Mouse (Mus musculus) stomach, embryonic 16.5 days (tissue): ENCODE results near the gene Dcaf5. TPM values are rescaled to one million over a fixed set of nuclear protein-coding genes. Genes with fewer than 3 reads are reported as not detected.

Experiments used
- ATAC-seq: fragments of 200-750 bp; cut with Nextera tagmentation; 2 replicates; pipeline ENCODE4 v1.8.0; 2017; ENCODE audit warnings: moderate number of reproducible peaks, moderate TSS enrichment; ENCODE audit not compliant: insufficient read depth, low FRiP score
- H3K27ac ChIP-seq: fragments of 300-500 bp; sonication (generic); 2 replicates; pipeline ENCODE4 v1.5.1; 2014; ENCODE audit warnings: low read length
- H3K27me3 ChIP-seq: fragments of 300-500 bp; sonication (generic); 2 replicates; pipeline ENCODE4 v1.6.1; 2014; ENCODE audit warnings: low read length, control low read depth, mixed read lengths; ENCODE audit not compliant: control insufficient read depth, insufficient read depth
- H3K36me3 ChIP-seq: fragments of 300-500 bp; sonication (generic); 2 replicates; pipeline ENCODE4 v1.6.1; 2014; ENCODE audit warnings: low read length; ENCODE audit not compliant: control insufficient read depth, insufficient read depth
- H3K4me1 ChIP-seq: fragments of 300-500 bp; sonication (generic); 2 replicates; pipeline ENCODE4 v1.6.1; 2014; ENCODE audit warnings: low read length, control low read depth, mixed read lengths; ENCODE audit not compliant: control insufficient read depth, insufficient read depth
- H3K4me2 ChIP-seq: fragments of 300-500 bp; sonication (generic); 2 replicates; pipeline ENCODE4 v1.6.1; 2014; ENCODE audit warnings: low read depth, low read length, mixed read lengths
- H3K4me3 ChIP-seq: fragments of 300-500 bp; sonication (generic); replicated peaks from 2 replicates; pipeline ENCODE4 v1.5.1; 2014; ENCODE audit warnings: mild to moderate bottlenecking, low read length
- H3K9ac ChIP-seq: fragments of 300-500 bp; sonication (generic); 2 replicates; pipeline ENCODE4 v1.6.1; 2014; ENCODE audit warnings: low read length
- H3K9me3 ChIP-seq: fragments of 300-500 bp; sonication (generic); replicated peaks from 2 replicates; pipeline ENCODE4 v1.6.1; 2016; ENCODE audit warnings: low read length, control low read depth; ENCODE audit not compliant: control insufficient read depth
- WGBS: fragments of 180-500 bp; shearing (Covaris S2); extraction: QIAGEN DNeasy Blood & Tissue Kit; methylation state at CpG from one replicate; pipeline ENCODE4 v1.1.7; 2014; 5-methylcytosine and 5-hydroxymethylcytosine counted together
- polyA plus RNA-seq: library from polyadenylated mRNA; unstranded; fragments of >200 nt; fragmentation: Nextera tagmentation; extraction: Ambion mirVana; gene quantifications from 2 replicates; pipeline ENCODE4 v1.2.1, GENCODE M21; 2015

Dcaf5 gene
- polyA plus RNA-seq, 1 experiment from 2014 or later: 12.5 TPM

DNA sequence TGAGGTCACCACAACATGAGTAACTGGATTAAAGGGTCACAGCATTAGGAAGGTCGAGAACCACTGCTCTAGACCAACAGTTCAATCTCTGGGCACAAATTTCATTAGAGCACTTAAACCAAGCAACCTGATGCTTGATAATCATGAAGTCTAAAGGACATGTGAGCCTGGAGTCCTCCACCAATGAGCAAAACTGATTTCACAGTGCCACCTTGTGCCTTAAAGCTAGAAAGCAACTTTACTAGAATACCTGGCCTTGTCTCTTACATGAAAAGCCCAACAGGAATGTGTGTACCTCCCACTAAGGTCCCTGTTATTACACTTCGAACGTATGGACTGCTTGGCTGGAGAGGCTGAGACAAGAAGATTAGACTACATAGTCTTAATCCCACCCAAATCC lies 47.0 kb downstream of the Dcaf5 start:
- Histone ChIP-seq H3K9me3 (no peaks in the 10 kb centered on the region), H3K36me3 (no peaks in the 10 kb centered on the region; the same call in 1 of the 2 replicates), H3K9ac (no peak overlapping the region), H3K27ac (no peak overlapping the region), H3K4me3 (no peak overlapping the region), H3K4me2 (no peak overlapping the region), H3K4me1 (no peaks in the 10 kb centered on the region), H3K27me3 (no peaks in the 10 kb centered on the region)
- no peak for ATAC-seq
- 46% methylated on average over 3 of the region's 3 CpGs for WGBS

DNA sequence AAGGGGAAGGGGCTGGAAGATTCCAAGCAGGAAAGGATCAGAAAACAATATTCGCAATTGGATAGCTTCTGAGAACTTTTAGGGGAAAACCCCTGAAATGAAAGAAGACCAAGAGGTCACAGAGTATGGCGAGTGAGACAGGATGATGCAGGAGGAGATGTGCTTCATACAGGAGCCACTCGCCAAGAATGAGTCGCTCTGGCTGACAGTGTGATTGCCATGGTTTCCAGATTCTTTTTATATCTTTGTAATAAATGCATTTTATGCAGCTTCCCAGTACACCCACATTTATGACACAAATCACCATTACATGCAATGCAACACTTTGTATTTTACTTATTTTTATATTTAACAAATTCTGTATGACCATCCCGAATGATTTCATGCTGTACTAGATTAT lies 49.1 kb downstream of the Dcaf5 start:
- H3K4me2 ChIP-seq: no peak overlapping the region
- H3K9me3 ChIP-seq: no peaks in the 10 kb centered on the region
- H3K9ac ChIP-seq: no peak overlapping the region
- no peak overlapping the region for H3K27ac ChIP-seq
- no peaks in the 10 kb centered on the region; the same call in 1 of the 2 replicates for H3K36me3 ChIP-seq
- 90% methylated on average over 5 of the region's 5 CpGs for WGBS
- no peaks in the 10 kb centered on the region for H3K4me1 ChIP-seq
- ATAC-seq: no peak
- H3K4me3 ChIP-seq: no peak overlapping the region
- H3K27me3 ChIP-seq: no peaks in the 10 kb centered on the region

DNA sequence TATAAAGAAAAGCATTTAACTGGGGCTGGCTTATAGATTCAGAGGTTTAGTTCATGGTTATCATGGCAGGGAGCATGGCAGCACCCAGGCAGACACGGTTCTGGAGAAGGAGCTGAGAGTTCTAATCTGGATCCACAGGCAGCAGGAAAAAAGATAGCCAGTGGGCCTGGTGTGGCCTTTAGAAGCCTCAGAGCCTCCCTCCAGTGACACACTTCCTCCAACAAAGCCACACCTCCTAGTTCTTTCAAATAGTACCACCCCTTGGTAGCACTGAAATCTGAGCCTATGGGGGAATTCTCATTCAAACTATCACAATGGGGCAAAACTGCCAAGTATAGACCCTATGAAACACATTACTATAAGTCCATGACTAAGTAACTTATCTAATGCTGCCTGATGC lies 51.0 kb downstream of the Dcaf5 start:
- no peak overlapping the region for H3K9ac ChIP-seq
- H3K4me3 ChIP-seq: no peak overlapping the region
- no peaks in the 10 kb centered on the region; the same call in 1 of the 2 replicates for H3K36me3 ChIP-seq
- WGBS: 87% methylated on average over 1 of the region's 1 CpGs
- H3K27ac ChIP-seq: no peak overlapping the region
- no peak for ATAC-seq
- H3K27me3 ChIP-seq: no peaks in the 10 kb centered on the region
- H3K4me2 ChIP-seq: no peak overlapping the region
- H3K4me1 ChIP-seq: no peaks in the 10 kb centered on the region; the same call in 1 of the 2 replicates
- no peaks in the 10 kb centered on the region for H3K9me3 ChIP-seq

DNA sequence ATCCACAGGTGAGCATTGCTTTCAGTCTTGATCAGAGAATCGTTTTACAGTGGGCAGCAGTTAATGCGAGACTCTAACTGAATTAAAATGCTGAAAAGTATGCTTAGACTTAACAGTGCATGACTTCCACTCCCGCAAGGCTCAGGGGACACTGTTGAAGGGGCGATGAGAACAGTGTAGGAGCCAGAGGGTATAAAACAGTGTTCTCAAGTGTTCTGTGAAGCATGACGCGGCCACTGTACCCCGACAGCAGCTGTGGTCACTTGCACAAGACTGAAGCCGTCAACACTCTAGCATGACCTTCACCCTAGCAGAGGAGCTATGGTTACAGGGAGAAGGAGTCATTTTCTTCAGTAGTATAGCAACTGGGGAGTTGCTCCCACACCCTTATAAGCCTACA lies 52.9 kb downstream of the Dcaf5 start:
- Histone ChIP-seq H3K36me3 (no peaks in the 10 kb centered on the region; the same call in 1 of the 2 replicates), H3K4me3 (no peak overlapping the region), H3K27me3 (no peaks in the 10 kb centered on the region), H3K4me1 (peaks cover 8% of the 10 kb centered on the region), H3K9me3 (no peaks in the 10 kb centered on the region), H3K4me2 (no peak overlapping the region), H3K27ac (no peak overlapping the region), H3K9ac (no peak overlapping the region)
- 85% methylated on average over 8 of the region's 8 CpGs for WGBS
- no peak for ATAC-seq

DNA sequence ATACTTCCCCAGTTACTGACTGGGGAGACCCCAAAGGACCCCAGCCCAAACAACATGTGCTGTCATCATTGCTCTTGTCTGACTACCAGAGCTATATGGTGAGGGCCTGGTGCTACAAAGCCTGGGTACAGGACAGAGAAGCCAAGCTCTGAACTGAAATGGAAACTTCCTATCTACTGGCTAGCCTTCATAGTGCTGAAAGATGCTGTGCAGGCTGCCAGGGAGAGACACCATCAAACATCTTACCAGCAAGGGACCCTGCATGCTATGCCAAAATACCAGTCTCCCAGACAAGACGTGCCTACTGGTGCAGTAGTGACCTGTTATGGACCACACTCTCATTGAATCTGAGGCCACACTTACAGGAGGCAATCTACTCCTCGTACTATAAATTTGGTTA lies 53.6 kb downstream of the Dcaf5 start:
- ATAC-seq: no peak
- no peak overlapping the region for H3K4me3 ChIP-seq
- no peaks in the 10 kb centered on the region; the same call in 1 of the 2 replicates for H3K36me3 ChIP-seq
- H3K9me3 ChIP-seq: no peaks in the 10 kb centered on the region
- WGBS: 90% methylated on average over 2 of the region's 2 CpGs
- peaks cover 8% of the 10 kb centered on the region for H3K4me1 ChIP-seq
- no peak overlapping the region for H3K4me2 ChIP-seq
- H3K9ac ChIP-seq: no peak overlapping the region
- H3K27ac ChIP-seq: no peak overlapping the region
- no peaks in the 10 kb centered on the region for H3K27me3 ChIP-seq

DNA sequence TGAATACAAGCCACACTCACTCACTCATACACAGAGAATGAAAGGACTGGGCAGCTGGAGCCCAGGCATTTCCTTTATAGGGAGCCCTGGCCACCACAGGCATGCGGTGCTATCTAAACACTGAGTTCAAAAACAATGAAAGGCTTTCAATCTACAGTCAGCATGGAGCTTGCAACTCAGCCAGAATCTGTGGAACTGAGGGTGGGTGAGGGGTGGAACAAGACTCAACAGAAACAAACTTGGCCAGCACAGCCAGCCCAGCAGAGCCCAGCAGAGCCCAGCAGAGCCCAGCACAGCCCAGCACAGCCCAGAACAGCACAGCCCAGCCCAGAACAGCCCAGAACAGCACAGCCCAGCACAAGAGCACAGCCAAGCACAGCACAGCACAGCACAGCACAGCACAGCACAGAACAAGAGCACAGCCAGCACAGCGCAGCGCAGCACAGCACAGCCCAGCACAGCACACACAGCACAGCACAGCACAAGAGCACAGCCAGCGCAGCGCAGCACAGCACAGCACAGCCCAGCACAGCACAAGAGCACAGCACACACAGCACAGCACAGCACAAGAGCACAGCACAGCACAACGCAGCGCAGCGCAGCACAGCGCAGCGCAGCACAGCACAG lies 56.5 kb downstream of the Dcaf5 start:
- H3K4me1 ChIP-seq: peaks cover 8% of the 10 kb centered on the region
- no peaks in the 10 kb centered on the region for H3K27me3 ChIP-seq
- no peaks in the 10 kb centered on the region for H3K9me3 ChIP-seq
- peak overlapping the region; percentile 10; the same call in 1 of the 2 replicates for H3K27ac ChIP-seq
- H3K36me3 ChIP-seq: peaks cover 4% of the 10 kb centered on the region; the same call in 1 of the 2 replicates
- H3K9ac ChIP-seq: no peak overlapping the region
- no peak overlapping the region for H3K4me3 ChIP-seq
- WGBS: 91% methylated on average over 10 of the region's 10 CpGs
- peak; percentile 77 for ATAC-seq
- H3K4me2 ChIP-seq: no peak overlapping the region

DNA sequence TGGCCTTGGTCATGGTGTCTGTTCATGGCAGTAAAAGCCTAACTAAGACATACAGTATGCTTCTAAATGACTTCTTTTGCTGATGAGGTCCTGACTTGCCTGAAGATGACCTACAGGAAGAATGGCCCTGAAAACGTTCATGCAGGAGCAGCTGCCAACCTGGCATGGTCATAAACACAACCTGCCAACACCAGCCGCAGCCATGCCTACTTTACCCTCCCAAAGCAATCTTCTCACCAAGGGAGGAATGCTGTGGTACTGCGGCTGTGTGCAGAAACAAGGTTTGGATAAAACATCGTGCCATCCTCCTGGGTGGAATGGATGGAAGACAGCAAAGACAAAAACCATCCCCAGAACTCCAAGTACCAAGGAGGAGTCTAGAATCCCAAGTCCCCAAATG lies 57.0 kb downstream of the Dcaf5 start:
- 81% methylated on average over 4 of the region's 4 CpGs for WGBS
- ATAC-seq: no peak
- peaks cover 8% of the 10 kb centered on the region for H3K4me1 ChIP-seq
- no peak overlapping the region for H3K4me2 ChIP-seq
- no peaks in the 10 kb centered on the region for H3K9me3 ChIP-seq
- H3K27me3 ChIP-seq: no peaks in the 10 kb centered on the region
- peaks cover 9% of the 10 kb centered on the region; the same call in 1 of the 2 replicates for H3K36me3 ChIP-seq
- no peak overlapping the region for H3K9ac ChIP-seq
- H3K4me3 ChIP-seq: no peak overlapping the region
- peak overlapping the region; percentile 10; the same call in 1 of the 2 replicates for H3K27ac ChIP-seq

DNA sequence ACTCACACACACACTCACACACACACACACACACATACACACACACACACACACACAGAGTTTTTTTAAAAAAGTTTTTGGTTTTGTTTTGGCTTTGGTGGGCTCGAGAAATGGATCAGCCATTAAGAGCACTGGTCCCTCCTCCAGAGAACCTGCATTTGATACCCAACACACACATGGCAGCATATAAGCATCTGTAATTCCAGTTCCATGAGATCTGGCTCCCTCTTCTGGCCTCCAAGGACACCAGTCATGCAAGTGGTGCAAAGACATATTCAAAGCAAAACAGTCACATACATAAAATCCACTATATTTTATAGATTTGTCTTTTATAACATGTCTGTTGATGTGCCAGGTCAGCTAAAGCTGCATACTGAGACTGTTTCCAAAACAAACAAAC lies 58.8 kb downstream of the Dcaf5 start:
- Histone ChIP-seq H3K27ac (no peak overlapping the region), H3K9ac (no peak overlapping the region), H3K9me3 (no peaks in the 10 kb centered on the region), H3K4me3 (no peak overlapping the region), H3K36me3 (peaks cover 9% of the 10 kb centered on the region; the same call in 1 of the 2 replicates), H3K4me2 (no peak overlapping the region), H3K4me1 (peaks cover 8% of the 10 kb centered on the region), H3K27me3 (no peaks in the 10 kb centered on the region)
- WGBS: 26% methylated on average over 1 of the region's 1 CpGs
- no peak for ATAC-seq

DNA sequence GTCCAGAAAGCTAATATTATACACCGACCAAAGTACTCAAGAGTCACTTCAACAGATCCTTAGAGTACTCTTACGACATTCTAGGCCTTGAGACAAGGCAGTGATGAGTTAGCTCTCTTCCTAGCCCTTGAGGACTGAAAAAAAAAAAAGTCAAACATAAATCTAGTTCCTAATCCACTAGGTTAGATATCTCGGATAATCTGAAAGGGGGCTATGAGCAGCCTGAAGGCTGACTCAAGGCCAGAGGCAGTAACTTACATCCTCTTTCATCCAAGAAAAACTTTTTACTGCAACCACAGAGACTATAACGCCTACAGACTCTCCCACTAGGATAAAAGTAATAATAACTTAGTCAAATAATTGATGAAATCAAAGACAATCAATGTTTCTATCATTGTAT lies 60.7 kb downstream of the Dcaf5 start:
- no peak for ATAC-seq
- H3K9me3 ChIP-seq: no peaks in the 10 kb centered on the region
- H3K9ac ChIP-seq: no peak overlapping the region
- H3K27ac ChIP-seq: no peak overlapping the region
- H3K4me2 ChIP-seq: no peak overlapping the region
- peaks cover 9% of the 10 kb centered on the region; the same call in 1 of the 2 replicates for H3K36me3 ChIP-seq
- no peaks in the 10 kb centered on the region for H3K27me3 ChIP-seq
- H3K4me3 ChIP-seq: no peak overlapping the region
- H3K4me1 ChIP-seq: peaks cover 8% of the 10 kb centered on the region
- WGBS: 86% methylated on average over 4 of the region's 4 CpGs
